Mouse (Mus musculus): ENCODE results near the gene Gm20715.

DNA sequence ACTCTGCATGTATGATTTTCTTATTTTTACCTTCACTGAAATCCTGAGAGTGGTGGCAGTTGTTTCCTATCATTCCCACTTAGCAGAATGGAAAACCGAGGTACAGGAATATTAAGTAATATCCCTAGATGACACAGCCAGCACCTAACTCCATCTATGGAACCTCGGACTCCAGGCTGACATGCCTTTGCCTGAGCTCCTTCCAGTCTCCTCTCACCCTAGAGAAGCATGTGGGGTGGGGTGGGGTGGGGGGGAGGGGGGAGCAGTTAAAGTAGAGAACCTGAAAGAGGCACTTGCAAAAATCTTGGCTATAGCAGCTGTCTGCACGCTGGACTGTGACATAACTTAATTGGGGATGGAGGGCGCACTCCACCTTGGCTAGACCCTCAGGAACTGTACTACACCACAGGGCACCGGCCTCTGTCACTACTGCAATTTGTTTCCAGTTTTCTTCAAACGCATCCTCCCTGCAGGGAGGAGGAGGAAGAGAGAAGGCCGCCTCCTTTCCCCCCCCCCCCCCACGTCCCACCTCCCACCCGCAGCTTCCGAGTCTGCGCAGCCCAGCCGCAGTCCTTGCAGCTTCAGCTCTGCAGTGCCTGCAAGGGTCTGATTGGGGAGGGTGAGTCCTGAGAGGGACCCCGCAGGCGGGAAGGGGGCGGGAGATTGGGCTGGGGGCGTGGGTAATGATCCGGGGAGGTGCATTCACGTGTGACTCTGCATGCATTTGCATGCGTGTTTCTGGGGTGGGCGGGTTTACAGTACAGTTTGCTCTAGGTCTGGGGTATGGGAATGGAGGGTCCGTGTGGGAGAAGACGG, 4.8 kb downstream of the Gm20715 start:
- TF ChIP-seq CTCF (conservative IDR thresholded peaks at IDR 0.05; ENCODE audit: low read length) = no peak
- no peak for TF ChIP-seq POU5F1 (IDR thresholded peaks at IDR 0.05; ENCODE audit: borderline replicate concordance, low read length)
- TF ChIP-seq NANOG (IDR thresholded peaks at IDR 0.05; ENCODE audit: borderline replicate concordance, low read length) = no peak

All from E14TG2a.4 (cell line).